Mouse (Mus musculus) testis, adult 2 months (tissue): ENCODE results near the gene Bach1. TPM values are rescaled to one million over a fixed set of nuclear protein-coding genes. Genes with fewer than 3 reads are reported as not detected.

Source experiments
- H3K27ac ChIP-seq: fragments of 200-500 bp; 2 replicates; pipeline ENCODE4 v1.5.1; 2012; ENCODE audit warnings: low read depth, low read length; ENCODE audit not compliant: control insufficient read depth, insufficient read depth
- H3K27me3 ChIP-seq: fragments of 200-500 bp; 2 replicates; pipeline ENCODE4 v1.6.1; 2012; ENCODE audit warnings: mild to moderate bottlenecking, low read length, moderate library complexity; ENCODE audit not compliant: control insufficient read depth, insufficient read depth
- H3K36me3 ChIP-seq: fragments of 200-500 bp; 2 replicates; pipeline ENCODE4 v1.6.1; 2012; ENCODE audit warnings: mild to moderate bottlenecking, low read length; ENCODE audit not compliant: control insufficient read depth, insufficient read depth
- H3K4me1 ChIP-seq: fragments of 200-500 bp; 2 replicates; pipeline ENCODE4 v1.6.1; 2012; ENCODE audit warnings: low read length; ENCODE audit not compliant: control insufficient read depth, insufficient read depth
- H3K4me3 ChIP-seq: fragments of 200-500 bp; 2 replicates; pipeline ENCODE4 v1.5.1; 2012; ENCODE audit warnings: low read depth, mild to moderate bottlenecking, low read length, moderate library complexity, mixed read lengths; ENCODE audit not compliant: control insufficient read depth
- CTCF ChIP-seq: fragments of 200-500 bp; IDR thresholded peaks from 2 replicates; pipeline ENCODE4 v1.5.1; 2012; ENCODE audit warnings: low read depth, mild to moderate bottlenecking, inconsistent platforms, low read length, moderate library complexity; ENCODE audit not compliant: control insufficient read depth, insufficient read depth, insufficient replicate concordance
- POLR2A ChIP-seq: fragments of 200-500 bp; IDR thresholded peaks from 2 replicates; pipeline ENCODE4 v1.6.1; 2012; ENCODE audit warnings: low read depth, mild to moderate bottlenecking, inconsistent platforms, low read length, moderate library complexity; ENCODE audit not compliant: control insufficient read depth
- polyA plus RNA-seq: library from polyadenylated mRNA; depleted of rRNA; stranded (reverse); fragments of >200 nt; gene quantifications from 2 replicates; pipeline ENCODE4 v1.2.3, GENCODE M21; 2012

The Bach1 gene
- polyA plus RNA-seq, 1 experiment: 1.0 TPM

DNA sequence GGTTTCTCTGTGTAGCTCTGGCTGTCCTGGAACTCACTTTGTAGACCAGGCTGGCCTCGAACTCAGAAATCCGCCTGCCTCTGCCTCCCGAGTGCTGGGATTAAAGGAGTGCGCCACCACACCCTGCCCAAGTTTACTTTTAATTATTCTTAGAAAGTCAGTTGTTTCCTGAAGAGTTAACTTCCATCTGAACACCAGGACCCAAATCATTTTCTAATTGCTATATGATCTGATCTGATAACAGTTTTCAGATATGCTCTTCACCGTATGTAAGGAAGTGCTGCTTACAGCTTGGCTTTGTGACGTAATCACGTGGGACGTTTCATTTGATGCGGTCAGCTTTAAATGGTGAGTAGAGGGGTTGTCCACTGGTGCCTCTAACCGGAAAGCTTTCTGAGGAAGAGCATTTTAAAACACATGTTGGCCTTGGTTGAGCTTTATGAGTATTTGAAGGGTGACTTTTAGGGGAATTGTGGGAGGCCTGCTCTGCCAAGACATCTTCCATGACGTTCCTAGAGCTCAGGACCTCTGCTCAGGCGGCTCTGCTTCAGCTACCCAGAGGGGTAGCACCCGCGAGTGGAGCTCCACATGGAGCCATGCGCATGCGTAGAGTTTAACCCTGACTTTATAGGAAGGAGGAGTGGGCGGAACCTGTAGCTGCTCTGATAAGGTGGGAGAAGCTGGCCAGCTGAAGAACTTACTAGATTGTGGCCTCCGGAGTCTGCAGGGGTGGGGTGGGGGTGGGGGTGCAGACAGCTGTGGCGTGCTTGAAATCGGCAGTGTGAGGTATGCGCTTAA is 39.3 kb downstream of the Bach1 start:
- H3K36me3 ChIP-seq: no peaks in the 10 kb centered on the region
- H3K27ac ChIP-seq: no peak overlapping the region
- TF ChIP-seq POLR2A (no peak), CTCF (no peak)
- H3K4me1 ChIP-seq: peaks cover 6% of the 10 kb centered on the region
- H3K4me3 ChIP-seq: peak overlapping the region; percentile 85
- H3K27me3 ChIP-seq: no peaks in the 10 kb centered on the region

DNA sequence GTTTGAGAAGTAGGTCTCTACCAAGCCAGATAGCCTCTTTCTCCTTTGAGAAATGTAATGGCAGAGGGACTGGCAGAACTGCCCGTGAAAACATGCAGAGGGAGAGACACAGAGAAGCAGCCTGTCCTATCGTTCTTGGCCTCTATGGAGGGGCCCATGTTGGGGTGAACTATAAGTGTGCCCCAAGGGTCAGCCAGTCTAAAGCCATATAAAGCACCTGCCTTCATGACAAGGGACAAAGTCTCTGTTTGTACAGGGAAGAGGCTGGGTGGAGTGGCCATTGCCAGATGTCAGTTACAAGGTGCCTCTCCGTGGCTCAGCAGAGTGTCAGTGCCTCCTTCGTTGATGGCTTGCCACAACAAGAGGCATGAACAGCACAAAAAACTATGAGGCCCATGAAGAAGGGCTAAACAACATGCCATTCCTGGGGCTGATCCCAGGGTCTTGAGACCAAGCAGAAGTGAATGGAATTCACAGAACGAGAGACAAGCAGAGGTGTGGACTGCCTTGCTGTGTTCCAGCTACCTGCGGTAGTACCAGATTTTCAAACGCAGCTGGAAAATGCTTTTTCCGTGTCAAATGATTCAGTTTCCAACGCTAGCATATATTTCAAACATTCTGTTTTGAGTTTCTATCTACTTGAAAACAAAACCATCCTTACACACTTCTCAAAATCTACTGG is 42.4 kb downstream of the Bach1 start:
- Histone ChIP-seq H3K4me3 (no peak overlapping the region), H3K27ac (no peak overlapping the region), H3K4me1 (peaks cover 6% of the 10 kb centered on the region), H3K36me3 (no peaks in the 10 kb centered on the region), H3K27me3 (no peaks in the 10 kb centered on the region)
- no peak for TF ChIP-seq CTCF
- TF ChIP-seq POLR2A: no peak

DNA sequence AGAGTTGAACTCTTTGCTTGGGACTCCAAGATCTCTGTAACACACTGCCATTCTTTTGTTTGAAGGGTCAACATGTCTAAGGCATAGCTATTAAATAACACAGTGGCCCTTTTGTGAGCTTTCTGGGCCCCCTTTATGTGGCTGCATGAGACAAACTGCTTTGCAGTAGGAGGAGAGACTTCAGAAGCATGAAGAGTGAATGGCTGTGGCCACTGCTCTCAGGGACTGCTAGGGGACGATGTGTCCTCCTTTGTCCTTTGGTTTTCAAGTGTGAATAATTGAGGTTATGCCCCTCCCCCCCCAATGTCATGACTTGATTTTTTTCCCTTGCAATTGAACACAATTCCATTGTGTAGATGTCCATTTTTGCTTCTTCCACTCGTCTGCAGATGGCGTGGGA is 44.9 kb downstream of the Bach1 start:
- Histone ChIP-seq H3K4me3 (no peak overlapping the region), H3K27me3 (no peaks in the 10 kb centered on the region), H3K4me1 (peaks cover 5% of the 10 kb centered on the region), H3K27ac (no peak overlapping the region), H3K36me3 (no peaks in the 10 kb centered on the region)
- no peak for TF ChIP-seq POLR2A
- no peak for TF ChIP-seq CTCF

DNA sequence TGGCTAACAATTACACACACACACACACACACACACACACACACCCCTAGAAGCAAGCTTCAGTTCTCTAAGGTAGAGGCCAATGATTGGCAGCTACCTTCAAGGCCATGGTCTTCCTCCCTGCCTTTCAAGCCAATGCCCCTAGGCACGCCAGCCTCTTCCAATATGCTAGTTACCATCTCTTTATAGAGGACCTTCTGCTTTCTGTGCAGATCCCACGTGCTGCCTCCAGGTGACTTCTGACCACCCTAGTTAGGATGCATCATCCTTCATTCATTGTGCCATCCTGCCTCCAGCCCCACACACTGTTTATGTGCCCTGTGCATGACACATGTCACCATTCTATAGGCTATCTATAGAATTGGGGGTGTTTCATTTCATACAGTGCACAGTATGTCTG is 45.6 kb downstream of the Bach1 start:
- Histone ChIP-seq H3K4me3 (no peak overlapping the region), H3K27ac (no peak overlapping the region), H3K4me1 (no peaks in the 10 kb centered on the region), H3K27me3 (no peaks in the 10 kb centered on the region), H3K36me3 (no peaks in the 10 kb centered on the region)
- TF ChIP-seq POLR2A (no peak), CTCF (no peak)

DNA sequence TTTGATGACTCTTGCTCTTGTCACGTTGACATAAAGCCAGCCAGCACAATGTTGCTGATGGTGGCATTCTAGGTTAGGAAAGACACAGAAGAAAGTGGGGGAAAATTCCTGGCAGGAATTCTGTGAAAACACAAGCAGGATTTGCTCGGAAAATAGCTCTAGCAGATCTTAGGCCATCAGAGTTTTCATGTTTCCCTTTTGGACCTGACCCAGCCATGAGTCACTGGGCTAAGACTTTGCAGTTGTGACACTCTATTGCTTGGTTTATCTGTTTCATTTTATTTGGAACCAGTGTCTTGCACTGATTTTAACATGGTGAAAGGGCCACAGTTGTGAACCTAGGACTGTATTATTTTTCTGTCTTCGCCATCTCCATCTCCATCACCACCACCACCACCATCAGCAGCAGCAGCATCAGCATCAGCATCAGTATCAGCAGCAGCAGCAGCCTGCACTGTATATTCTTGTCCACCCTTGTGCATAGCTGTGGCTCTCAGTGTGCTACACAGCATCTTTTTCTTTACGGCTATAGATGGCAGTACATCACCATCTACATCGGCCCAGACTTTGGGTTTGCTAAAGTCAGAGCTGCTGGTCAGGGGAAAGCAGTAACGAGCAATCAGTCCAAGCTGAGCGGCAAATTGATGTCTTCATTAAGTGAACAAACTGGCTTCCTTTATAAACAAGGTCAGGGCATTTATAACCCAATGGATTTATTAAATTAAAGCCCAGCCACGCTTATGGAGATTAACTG is 46.6 kb downstream of the Bach1 start:
- TF ChIP-seq POLR2A: no peak
- no peak for TF ChIP-seq CTCF
- no peaks in the 10 kb centered on the region for H3K4me1 ChIP-seq
- H3K36me3 ChIP-seq: no peaks in the 10 kb centered on the region
- H3K27ac ChIP-seq: no peak overlapping the region
- H3K27me3 ChIP-seq: no peaks in the 10 kb centered on the region
- no peak overlapping the region for H3K4me3 ChIP-seq

DNA sequence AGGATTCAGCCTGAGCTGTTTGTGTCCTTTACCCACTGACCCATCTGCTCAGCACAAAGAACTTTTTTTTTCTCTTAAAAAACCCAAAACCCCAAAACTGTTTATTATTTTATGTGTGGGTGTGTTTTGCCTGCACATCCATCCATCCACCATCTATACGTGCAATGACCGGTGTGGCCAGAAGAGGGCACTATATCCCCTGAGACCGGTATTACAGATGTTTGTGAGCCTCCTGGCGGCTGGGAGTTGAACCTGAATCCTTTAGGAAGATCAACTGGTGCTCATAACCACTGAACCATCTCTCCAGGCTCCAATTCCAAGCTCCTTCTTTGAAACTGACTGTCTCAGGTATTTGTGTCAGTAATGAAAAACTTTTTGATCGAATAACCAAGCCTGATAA is 48.0 kb downstream of the Bach1 start:
- H3K36me3 ChIP-seq: no peaks in the 10 kb centered on the region
- peaks cover 3% of the 10 kb centered on the region; the same call in 1 of the 2 replicates for H3K4me1 ChIP-seq
- no peaks in the 10 kb centered on the region for H3K27me3 ChIP-seq
- TF ChIP-seq POLR2A: no peak
- TF ChIP-seq CTCF: peak; percentile 72; the same call in 1 of the 2 replicates
- H3K27ac ChIP-seq: no peak overlapping the region
- H3K4me3 ChIP-seq: no peak overlapping the region

DNA sequence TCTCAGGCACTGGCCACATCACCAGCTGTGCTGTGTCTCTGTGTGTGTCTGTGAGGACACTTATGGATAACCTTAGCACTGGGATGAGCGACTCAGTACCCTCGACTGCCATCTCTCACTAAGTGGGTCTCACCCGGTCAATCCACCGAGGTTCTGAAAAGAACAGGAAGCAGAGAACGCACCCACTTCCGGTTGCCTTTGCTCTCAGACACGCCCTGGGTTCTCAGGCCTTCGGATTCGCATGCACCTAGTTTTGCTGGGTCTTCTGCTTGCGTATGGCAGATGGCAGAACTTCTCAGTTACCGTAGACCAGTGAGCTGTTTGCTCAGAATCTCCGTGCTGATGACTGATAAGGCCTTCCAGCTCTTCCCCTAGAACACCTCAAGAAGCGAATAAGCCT is 52.5 kb downstream of the Bach1 start:
- TF ChIP-seq CTCF (no peak), POLR2A (no peak)
- Histone ChIP-seq H3K27me3 (no peaks in the 10 kb centered on the region), H3K27ac (no peak overlapping the region), H3K36me3 (no peaks in the 10 kb centered on the region), H3K4me3 (no peak overlapping the region), H3K4me1 (peaks cover 8% of the 10 kb centered on the region)
